8 mouse cellular contexts compared by ENCODE assay signal in genomic region chr6:146824727-146825486, GRCm38 (mm10). TPM values are rescaled to one million over a fixed set of nuclear protein-coding genes. Genes with fewer than 3 reads are reported as not detected.
DNase-seq lines count a peak whose midpoint lies in the region; ATAC-seq and TF ChIP-seq lines count a peak whose summit lies in the region.
"Had no signal": no experiment of that assay in that cellular context is flagged by ENCODE, and none has a peak within 500 bp of the region (broad histone marks: within the 10 kb centered on the region; RNA-seq: fewer than 3 reads in every experiment).

No protein-coding gene starts in this region.

- H3K27me3 ChIP-seq in forebrain, postnatal 0 days (ENCODE audit: insufficient read depth, low read length), result no peaks in the 10 kb centered on the region
- no peaks in the 10 kb centered on the region for H3K27me3 ChIP-seq in midbrain, embryonic 12.5 days
- H3K27me3 ChIP-seq: liver, embryonic 15.5 days had no signal

- intact Hi-C loops in left cerebral cortex, adult 2 months (cut with DNase I), result loop anchor here (2.0 to 10.0 kb wide), 4 partner anchors 140 to 1130 kb away; no protein-coding TSS in a partner anchor

- WGBS in forebrain, postnatal 0 days, result 38% methylated on average over 16 of the region's 16 CpGs
- WGBS in midbrain, embryonic 12.5 days, result 42% methylated on average over 16 of the region's 16 CpGs

- H3K27ac ChIP-seq in forebrain, postnatal 0 days (ENCODE audit: low read depth, low read length), result no peak overlapping the region
- no peak overlapping the region for H3K27ac ChIP-seq in left cerebral cortex, adult 2 months
- H3K27ac ChIP-seq in midbrain, embryonic 12.5 days (replicated peaks), result no peak overlapping the region
- H3K27ac ChIP-seq: liver, embryonic 15.5 days had no signal

- TF ChIP-seq CTCF in forebrain, postnatal 0 days (IDR thresholded peaks at IDR 0.05; ENCODE audit: low read depth), result peak; percentile 96
- peak; percentile 91 for TF ChIP-seq CTCF in left cerebral cortex, adult 2 months (IDR thresholded peaks at IDR 0.05)

- no peaks in the 10 kb centered on the region for H3K36me3 ChIP-seq in forebrain, postnatal 0 days (ENCODE audit: insufficient read depth)
- H3K36me3 ChIP-seq in midbrain, embryonic 12.5 days, result no peaks in the 10 kb centered on the region
- H3K36me3 ChIP-seq: liver, embryonic 15.5 days had no signal

- H3K4me1 ChIP-seq in forebrain, postnatal 0 days (ENCODE audit: insufficient read depth), result no peaks in the 10 kb centered on the region
- no peaks in the 10 kb centered on the region for H3K4me1 ChIP-seq in midbrain, embryonic 12.5 days
- H3K4me1 ChIP-seq: liver, embryonic 15.5 days had no signal

- DNase-seq in ZHBTc4 (ENCODE audit: low read depth, low spot score), result peak; percentile 78
- DNase-seq in cerebellum, adult 18-20 months, result peak; percentile 40 to 59
- peak; percentile 76 for DNase-seq in forebrain, postnatal 0 days
- peak; percentile 33 for DNase-seq in hindlimb bud, embryonic 11.5 days (ENCODE audit: extremely low spot score, low read depth, low spot score)
- DNase-seq in left cerebral cortex, adult 2 months (ENCODE audit: extremely low spot score in 1 of 2, low spot score in 2 of 2), result peak; percentile 51 to 73
- DNase-seq in skeletal muscle tissue, adult 2 months (ENCODE audit: low read depth, low spot score), result peak; percentile 35

- H3K9me3 ChIP-seq in forebrain, postnatal 0 days (ENCODE audit: low read length), result no peaks in the 10 kb centered on the region
- H3K9me3 ChIP-seq in midbrain, embryonic 12.5 days, result no peaks in the 10 kb centered on the region
- H3K9me3 ChIP-seq: liver, embryonic 15.5 days had no signal

- ATAC-seq in forebrain, postnatal 0 days, result peak; percentile 76
- peak; percentile 61; the same call in 1 of the 2 replicates for ATAC-seq in midbrain, embryonic 12.5 days (ENCODE audit: low FRiP score, low read depth)

- H3K4me2 ChIP-seq in forebrain, postnatal 0 days (ENCODE audit: low read depth), result no peak overlapping the region
- no peak overlapping the region for H3K4me2 ChIP-seq in midbrain, embryonic 12.5 days (replicated peaks)
- H3K4me2 ChIP-seq: liver, embryonic 15.5 days had no signal

- no peak overlapping the region for H3K9ac ChIP-seq in forebrain, postnatal 0 days
- no peak overlapping the region for H3K9ac ChIP-seq in midbrain, embryonic 12.5 days (replicated peaks)
- H3K9ac ChIP-seq: liver, embryonic 15.5 days had no signal

- no peak overlapping the region for H3K4me3 ChIP-seq in forebrain, postnatal 0 days (ENCODE audit: low read depth, low read length)
- no peak overlapping the region for H3K4me3 ChIP-seq in left cerebral cortex, adult 2 months
- H3K4me3 ChIP-seq in midbrain, embryonic 12.5 days, result no peak overlapping the region
- H3K4me3 ChIP-seq: liver, embryonic 15.5 days had no signal

RNA-seq across cellular contexts. Expression of gene Smco2, which starts 25.0 kb away (rescaled TPM):
- total RNA-seq in forebrain, postnatal 0 days (2014; rRNA removed), result not detected in 2 replicates
- polyA plus RNA-seq in forebrain, postnatal 0 days (2015; fragmentation: Nextera tagmentation; extraction: Ambion mirVana), result not detected in 2 replicates
- not detected for total RNA-seq in left cerebral cortex, adult 2 months (2021)
- polyA plus RNA-seq in midbrain, embryonic 12.5 days (2016; fragmentation: Nextera tagmentation; extraction: Ambion mirVana), result not detected in 2 replicates
- polyA plus RNA-seq: liver, embryonic 15.5 days had no signal

RNA-seq across cellular contexts. Expression of gene Arntl2, which starts 29.1 kb away (rescaled TPM):
- total RNA-seq in forebrain, postnatal 0 days (2014; rRNA removed), result 2.7 and 3.5 TPM in 2 replicates
- polyA plus RNA-seq in forebrain, postnatal 0 days (2015; fragmentation: Nextera tagmentation; extraction: Ambion mirVana), result 2.3 and 4.5 TPM in 2 replicates
- total RNA-seq in left cerebral cortex, adult 2 months (2021), result 10 to 100 TPM in 1 of 2 experiments, 1 to 10 TPM in 1; 8.2 to 10.2 TPM
- polyA plus RNA-seq in midbrain, embryonic 12.5 days (2016; fragmentation: Nextera tagmentation; extraction: Ambion mirVana), result 1.3 and 2.4 TPM in 2 replicates
